Comparison of ENCODE assay signal across 22 mouse cellular contexts in the genomic region with DNA sequence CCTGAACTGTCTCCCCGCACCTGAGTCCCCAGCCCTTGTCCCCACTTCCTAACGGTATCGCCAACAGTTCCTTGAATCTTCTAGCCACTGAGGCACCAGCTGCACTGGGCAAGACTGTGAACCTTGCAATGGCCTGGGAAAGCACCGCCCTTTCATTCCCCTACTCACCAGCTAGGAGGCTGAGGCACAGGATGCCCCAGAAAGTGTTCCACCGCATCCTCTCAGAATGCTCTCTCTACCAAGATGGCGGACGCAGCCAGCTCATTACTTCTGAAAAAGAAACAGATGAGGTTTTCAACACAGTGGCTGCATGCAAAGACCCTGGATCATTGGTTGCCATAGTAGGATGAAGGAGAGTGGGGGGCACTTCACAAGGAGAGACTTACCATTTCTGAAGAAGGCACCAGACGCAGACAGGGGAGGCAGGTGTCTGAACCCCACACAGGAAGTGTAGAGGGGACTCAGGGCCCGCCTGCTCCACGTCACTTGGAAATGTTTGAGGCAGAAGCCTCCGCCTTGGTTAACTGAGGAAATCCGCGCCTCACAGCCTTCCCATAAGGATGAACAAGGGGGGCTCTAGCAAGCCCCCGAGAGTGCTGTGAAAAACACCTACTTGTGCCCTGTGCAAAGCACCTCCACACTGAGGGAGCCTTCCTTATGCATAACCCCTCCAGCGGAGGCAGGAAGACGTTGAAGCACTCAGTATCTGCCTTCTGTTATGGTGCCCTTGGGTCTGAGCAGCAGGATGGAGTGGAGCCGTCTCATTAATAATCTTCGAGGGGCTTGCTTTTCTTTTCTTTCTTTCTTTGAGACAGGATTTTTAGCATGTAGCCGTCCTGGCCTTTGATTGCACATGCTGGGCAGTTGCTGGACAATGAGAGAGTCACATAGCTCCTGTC. TPM values are rescaled to one million over a fixed set of nuclear protein-coding genes. Genes with fewer than 3 reads are reported as not detected.
DNase-seq lines count a peak whose midpoint lies in the region; ATAC-seq and TF ChIP-seq lines count a peak whose summit lies in the region.
"Had no signal": no experiment of that assay in that cellular context is flagged by ENCODE, and none has a peak within 500 bp of the region (broad histone marks: within the 10 kb centered on the region; RNA-seq: fewer than 3 reads in every experiment).

TSS of gene Cd3e (minus strand) at position 448 of the 899 bp plus-strand sequence.

- no peaks in the 10 kb centered on the region for H3K9me3 ChIP-seq in lung, embryonic 15.5 days
- H3K9me3 ChIP-seq in ES-Bruce4 (replicated peaks; ENCODE audit: control insufficient read depth, insufficient read depth, low read length, poor library complexity, severe bottlenecking) = no peaks in the 10 kb centered on the region
- no peaks in the 10 kb centered on the region for H3K9me3 ChIP-seq in midbrain, postnatal 0 days (ENCODE audit: low read length)
- H3K9me3 ChIP-seq: forebrain, embryonic 15.5 days; limb, embryonic 10.5 days had no signal

- intact Hi-C loops in gastrocnemius, postnatal 36 days (cut with DNase I) = no loop called here

- no peaks in the 10 kb centered on the region for H3K4me1 ChIP-seq in lung, embryonic 15.5 days
- no peaks in the 10 kb centered on the region for H3K4me1 ChIP-seq in ES-Bruce4 (ENCODE audit: control insufficient read depth, insufficient read depth, low read length)
- H3K4me1 ChIP-seq in midbrain, postnatal 0 days (ENCODE audit: insufficient read depth, low read length) = no peaks in the 10 kb centered on the region
- H3K4me1 ChIP-seq: forebrain, embryonic 15.5 days; limb, embryonic 10.5 days had no signal

- no peak for TF ChIP-seq POLR2A in ES-Bruce4 (IDR thresholded peaks at IDR 0.05; ENCODE audit: insufficient read depth, low read length)

- H3K4me2 ChIP-seq in lung, embryonic 15.5 days = no peak within 1 kb of the TSS
- no peak within 1 kb of the TSS for H3K4me2 ChIP-seq in midbrain, postnatal 0 days (ENCODE audit: low read depth, low read length, poor library complexity, severe bottlenecking)
- H3K4me2 ChIP-seq: forebrain, embryonic 15.5 days; midbrain, embryonic 11.5 days had no signal

- no peak within 1 kb of the TSS for H3K4me3 ChIP-seq in lung, embryonic 15.5 days
- H3K4me3 ChIP-seq in ES-Bruce4 (ENCODE audit: low read depth, low read length) = peak within 1 kb of the TSS; percentile 20; the same call in 1 of the 2 replicates
- H3K4me3 ChIP-seq in midbrain, postnatal 0 days (ENCODE audit: low read depth, low read length) = no peak within 1 kb of the TSS
- H3K4me3 ChIP-seq: forebrain, embryonic 15.5 days; limb, embryonic 10.5 days had no signal

- 81% methylated on average over 19 of the region's 19 CpGs for WGBS in lung, embryonic 15.5 days
- 77% methylated on average over 19 of the region's 19 CpGs for WGBS in midbrain, postnatal 0 days

- TF ChIP-seq CTCF in ES-Bruce4 (IDR thresholded peaks at IDR 0.05; ENCODE audit: low read depth, low read length) = no peak
- no peak for TF ChIP-seq CTCF in midbrain, postnatal 0 days (IDR thresholded peaks at IDR 0.05)

- H3K36me3 ChIP-seq in lung, embryonic 15.5 days = no peaks in the 10 kb centered on the region
- no peaks in the 10 kb centered on the region for H3K36me3 ChIP-seq in ES-Bruce4 (ENCODE audit: control insufficient read depth, insufficient read depth, low read length, poor library complexity, severe bottlenecking)
- no peaks in the 10 kb centered on the region for H3K36me3 ChIP-seq in midbrain, postnatal 0 days (ENCODE audit: insufficient read depth, low read length)
- H3K36me3 ChIP-seq: forebrain, embryonic 15.5 days; limb, embryonic 10.5 days had no signal

- DNase-seq in lung, adult 18-20 months = no peak
- DNase-seq in thymus, postnatal 14 days = peak; percentile 87
- DNase-seq in midbrain, postnatal 0 days (ENCODE audit: low spot score) = no peak
- no peak for DNase-seq in gastrocnemius, postnatal 36 days
- no peak for DNase-seq in kidney, postnatal 36 days
- DNase-seq: adrenal gland, adult 8-10 months; cerebellum, postnatal 10 days; embryo, embryonic 11 days; lung, postnatal 14 days; right cerebral cortex, postnatal 14 days had no signal

- H3K27ac ChIP-seq in lung, embryonic 15.5 days = no peak within 1 kb of the TSS
- H3K27ac ChIP-seq in ES-Bruce4 (ENCODE audit: insufficient read depth, low read length) = no peak within 1 kb of the TSS
- H3K27ac ChIP-seq in midbrain, postnatal 0 days (ENCODE audit: low read depth, low read length) = no peak within 1 kb of the TSS
- H3K27ac ChIP-seq: forebrain, embryonic 15.5 days; limb, embryonic 10.5 days; liver, embryonic 14.5 days had no signal

- no peak for TF ChIP-seq EP300 in ES-Bruce4 (IDR thresholded peaks at IDR 0.05; ENCODE audit: insufficient read depth, low read depth, low read length)

- ATAC-seq in lung, embryonic 15.5 days (ENCODE audit: borderline replicate concordance, extremely low read depth, low FRiP score, low TSS enrichment) = no peak
- peak; percentile 85 for ATAC-seq in inflammation-experienced regulatory T-cells, adult 6 months
- ATAC-seq in midbrain, postnatal 0 days (ENCODE audit: low FRiP score) = no peak
- ATAC-seq: forebrain, embryonic 15.5 days had no signal

- no peak within 1 kb of the TSS for H3K9ac ChIP-seq in lung, embryonic 15.5 days
- no peak within 1 kb of the TSS for H3K9ac ChIP-seq in ES-Bruce4 (ENCODE audit: low read depth, poor library complexity, severe bottlenecking)
- H3K9ac ChIP-seq in midbrain, postnatal 0 days (replicated peaks; ENCODE audit: low read length, poor library complexity, severe bottlenecking) = no peak within 1 kb of the TSS
- H3K9ac ChIP-seq: forebrain, embryonic 15.5 days; liver, embryonic 14.5 days had no signal

- no peaks in the 10 kb centered on the region for H3K27me3 ChIP-seq in lung, embryonic 15.5 days
- H3K27me3 ChIP-seq in ES-Bruce4 (ENCODE audit: control insufficient read depth, insufficient read depth, low read length, poor library complexity, severe bottlenecking) = no peaks in the 10 kb centered on the region
- no peaks in the 10 kb centered on the region for H3K27me3 ChIP-seq in midbrain, postnatal 0 days (ENCODE audit: insufficient read depth, low read length)
- H3K27me3 ChIP-seq: forebrain, embryonic 15.5 days had no signal

RNA-seq across cellular contexts. Expression of gene Cd3e, which starts in this region (rescaled TPM):
- polyA plus RNA-seq in lung, embryonic 15.5 days (2015; fragmentation: Nextera tagmentation; extraction: Ambion mirVana) = 1.9 and 12.6 TPM in 2 replicates
- polyA plus RNA-seq in ES-Bruce4 (2011; ENCODE audit: insufficient read depth, insufficient read length, low read depth, missing spikeins) = not detected in 2 replicates
- polyA plus RNA-seq in inflammation-experienced regulatory T-cells, adult 6 months (2017; shearing (Covaris generic)) = 1,000 to 10,000 TPM in 2 of 3 experiments, 100 to 1,000 TPM in 1; 995 to 1,814 (median 1,394) TPM
- total RNA-seq in midbrain, postnatal 0 days (2014; rRNA removed) = not detected in 2 replicates
- polyA plus RNA-seq in midbrain, postnatal 0 days (2015; fragmentation: Nextera tagmentation; extraction: Ambion mirVana) = 0.11 and 0.15 TPM in 2 replicates
- 1 to 10 TPM in 1 of 2 experiments, not detected in 1; 2.5 TPM for total RNA-seq in gastrocnemius, postnatal 36 days (2021)
- total RNA-seq: gastrocnemius, adult 8-10 months; layer of hippocampus, adult 18-20 months; left cerebral cortex, adult 18-20 months had no signal
- polyA plus RNA-seq: C2C12; forebrain, embryonic 15.5 days; kidney, embryonic 14.5 days; limb, embryonic 10.5 days; liver, embryonic 14.5 days; midbrain, embryonic 11.5 days had no signal

Comparison
In these comparisons a context has a peak if more than half of its experiments do, and no peak if none do; other contexts are left out.
1. RNA of gene Cd3e (polyA plus RNA-seq): 995 to 1,814 TPM in inflammation-experienced regulatory T-cells, adult 6 months; 1.9 to 12.6 TPM in lung, embryonic 15.5 days, 0.11 to 0.15 TPM in midbrain, postnatal 0 days and not detected in ES-Bruce4; every median in the first group is over 10 times any median in the second.